Mouse (Mus musculus) gastrocnemius, adult 18-20 months (tissue): ENCODE results near the gene Fam104a. TPM values are rescaled to one million over a fixed set of nuclear protein-coding genes. Genes with fewer than 3 reads are reported as not detected.

Experiments
- DNase-seq: peaks from one replicate; pipeline ENCODE4 v3.0.0; 2021; ENCODE audit warnings: low spot score
- total RNA-seq, 2 experiments: library from RNA; stranded (reverse); gene quantifications; 2 replicates each; pipeline ENCODE4 v1.2.3; 2021

Gene Fam104a
- total RNA-seq, 2 experiments from 2014 or later = 32.7 to 34.4 TPM

GRCm38 (mm10) chr11:113705966-113706652, 22.2 kb upstream of the Fam104a start:
- no peak for DNase-seq

DNA sequence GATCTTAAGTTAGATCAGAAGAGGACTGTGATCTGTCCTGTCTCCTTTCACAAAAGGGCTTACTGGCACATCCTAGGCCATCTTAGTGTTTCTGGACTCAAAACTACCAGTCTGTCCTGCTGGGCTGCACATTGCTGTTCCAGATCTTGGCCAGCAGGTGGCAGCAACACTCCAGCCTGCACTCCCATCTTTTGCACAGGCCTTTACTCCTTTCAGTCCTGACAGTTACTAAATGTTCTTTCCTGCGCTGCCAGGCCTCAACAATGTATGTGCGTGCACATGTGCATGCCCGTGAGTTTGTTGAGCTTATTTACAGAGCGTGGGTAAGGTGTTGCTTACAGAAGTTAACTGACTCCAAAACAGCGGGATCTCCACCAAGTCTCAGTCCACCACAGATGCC, 19.8 kb upstream of the Fam104a start:
- DNase-seq = peak; percentile 70

DNA sequence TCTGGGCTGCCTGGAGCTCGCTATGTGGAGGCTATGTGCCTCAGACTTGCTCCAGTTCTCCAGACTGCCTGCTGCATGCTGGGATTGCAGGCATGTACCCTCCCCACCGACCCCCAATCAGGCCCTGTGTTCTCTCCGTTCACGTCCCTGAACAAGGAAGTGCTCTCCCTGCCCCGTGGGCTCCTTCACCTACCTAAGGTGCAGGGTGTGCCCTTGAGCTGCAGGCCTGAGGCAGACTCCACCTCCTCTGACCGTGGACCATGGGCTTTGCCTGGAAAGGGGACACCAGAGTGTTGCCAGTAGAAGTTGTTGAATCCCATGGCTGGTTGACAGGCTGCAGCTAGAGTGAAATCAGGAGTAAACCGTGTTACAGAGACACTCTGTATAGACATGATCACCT, 15.7 kb upstream of the Fam104a start:
- no peak for DNase-seq

DNA sequence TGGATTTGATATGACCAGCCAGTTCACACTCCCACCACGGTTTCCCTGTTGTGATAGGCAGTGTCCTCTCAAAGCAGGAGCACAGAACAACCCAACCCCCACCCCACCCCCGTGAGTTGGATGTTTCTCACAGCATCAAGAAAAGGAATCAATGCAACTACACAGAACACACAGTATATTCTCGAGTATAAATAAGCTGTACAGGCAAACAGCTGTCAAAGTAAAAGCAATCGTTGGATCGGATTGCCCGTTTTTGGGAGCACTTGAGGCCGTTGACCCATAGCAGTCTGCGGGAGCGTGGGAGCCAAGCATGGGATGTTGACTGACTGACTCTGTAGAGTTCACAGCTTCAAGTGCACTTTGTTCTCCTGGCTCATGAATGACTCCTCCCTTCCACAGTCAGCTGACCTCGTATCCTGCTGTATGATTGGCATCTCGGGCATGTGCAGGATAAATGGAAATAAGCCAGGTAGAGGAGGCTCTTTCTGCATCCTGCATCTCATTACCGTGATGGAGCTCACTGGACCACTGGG, 14.1 kb upstream of the Fam104a start:
- DNase-seq = no peak

DNA sequence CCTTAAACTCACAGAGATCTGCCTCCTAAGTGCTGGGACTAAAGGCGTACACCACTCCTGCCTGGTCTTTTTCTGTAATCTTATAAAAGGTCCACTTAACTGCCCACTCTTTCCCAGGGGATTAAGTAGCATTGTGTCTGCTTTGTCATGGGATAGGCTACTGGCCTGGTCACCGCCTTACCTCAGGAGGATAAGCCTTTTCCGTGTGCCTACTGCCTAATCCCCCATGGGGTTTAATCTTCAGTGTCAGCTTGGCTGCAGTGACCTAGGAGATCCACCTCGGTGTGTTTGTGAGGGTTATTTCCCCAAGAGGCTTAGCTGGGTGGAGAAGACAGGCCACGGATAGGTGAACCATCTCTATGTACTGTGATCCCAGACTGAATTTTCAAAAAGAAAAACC, 13.6 kb upstream of the Fam104a start:
- DNase-seq = no peak

- no peak for DNase-seq
Observed at GRCm38 (mm10) chr11:113691851-113692250, 7.9 kb upstream of the Fam104a start.

- DNase-seq = no peak
Observed at GRCm38 (mm10) chr11:113691318-113691717, 7.4 kb upstream of the Fam104a start.

GRCm38 (mm10) chr11:113690506-113690905, 6.6 kb upstream of the Fam104a start:
- no peak for DNase-seq

DNA sequence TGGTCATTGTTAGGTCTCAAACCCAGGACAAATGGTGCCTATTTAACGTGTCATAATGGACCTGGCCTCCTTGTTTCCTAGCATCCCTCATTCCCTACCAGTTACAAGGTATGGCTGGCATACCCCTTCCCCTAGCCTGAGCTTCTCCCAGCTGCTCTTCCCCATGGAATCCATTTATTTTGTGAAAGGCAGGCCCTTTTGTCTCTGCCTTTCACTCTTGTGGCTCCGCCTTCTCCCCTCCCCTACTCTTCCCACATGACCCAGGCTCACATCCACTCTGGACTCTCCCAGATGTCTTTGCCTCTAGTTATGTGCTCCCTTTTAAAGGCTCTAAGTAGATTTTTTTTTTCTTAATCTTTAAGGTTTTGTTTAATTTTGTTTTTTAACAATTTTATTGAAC, 3.1 kb upstream of the Fam104a start:
- DNase-seq = no peak

DNA sequence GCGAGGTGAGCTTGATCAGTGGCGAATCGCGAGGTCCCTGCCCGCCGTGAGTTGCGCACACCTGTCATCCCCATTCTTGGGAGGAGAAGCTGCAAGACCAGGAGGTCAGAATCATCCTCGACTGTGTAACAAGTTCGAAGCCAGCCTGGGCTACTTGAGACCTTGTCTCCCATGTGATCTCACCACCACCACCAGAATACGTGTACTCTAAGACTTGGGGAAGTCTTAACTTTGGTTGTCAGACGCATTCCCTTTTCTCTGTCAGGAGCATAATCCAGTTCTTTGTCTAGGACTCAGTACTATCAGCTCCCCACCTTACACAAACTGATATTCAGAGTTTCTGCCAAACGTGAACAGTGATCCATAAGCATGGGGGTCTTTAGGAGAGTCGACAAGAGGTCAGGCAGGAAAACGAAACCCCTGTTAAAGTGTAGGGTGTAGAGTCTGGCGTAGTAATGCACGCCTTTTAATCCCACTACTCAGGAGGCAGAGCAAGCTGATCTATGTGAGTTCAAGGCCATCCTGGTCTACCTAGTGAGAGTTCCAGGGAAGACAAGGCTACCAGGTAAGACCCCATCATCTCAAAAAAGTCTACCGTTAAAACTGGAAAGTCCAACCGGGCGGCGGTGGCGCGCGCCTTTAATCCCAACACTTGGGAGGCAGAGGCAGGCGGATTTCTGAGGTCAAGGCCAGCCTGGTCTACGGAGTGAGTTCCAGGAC, 912 bp upstream of the Fam104a start:
- DNase-seq = no peak

- peak; percentile 7 for DNase-seq
Observed at GRCm38 (mm10) chr11:113683627-113683956, 363 bp downstream of the Fam104a start.

DNA sequence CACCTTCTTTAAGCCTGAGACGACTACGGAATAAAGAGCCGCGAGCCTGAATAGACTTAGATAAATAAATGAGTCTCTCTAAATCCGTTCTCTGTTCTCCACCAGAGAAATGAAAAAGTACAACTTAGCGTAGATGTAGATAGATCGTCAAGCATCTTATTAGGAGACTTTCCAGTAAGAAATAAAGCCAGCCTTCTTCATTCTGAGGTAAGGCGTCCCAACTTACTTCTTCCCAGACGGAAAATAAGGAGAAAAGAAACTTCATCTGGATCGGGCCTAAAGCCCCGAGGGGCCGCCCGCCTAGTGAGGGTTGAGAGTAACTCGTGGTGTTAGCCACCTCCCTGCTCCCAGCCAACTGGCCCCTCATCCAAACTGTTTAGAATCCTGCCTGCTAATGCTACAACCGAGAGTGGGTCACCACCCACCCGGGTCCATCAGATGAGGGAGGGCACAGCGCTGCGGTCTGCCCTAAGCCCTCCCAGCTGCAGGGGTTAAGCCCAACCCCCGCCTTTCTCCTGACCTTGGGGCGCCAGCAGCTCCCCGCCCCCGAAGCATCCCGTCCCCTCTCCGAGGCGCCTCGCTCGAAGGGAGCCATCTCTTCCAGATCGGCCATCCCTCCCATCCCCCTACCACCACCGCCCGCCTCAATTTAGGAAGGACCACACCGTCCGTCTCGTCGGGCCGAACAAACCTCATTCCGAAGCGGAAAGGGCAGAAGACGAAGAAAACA, 893 bp downstream of the Fam104a start:
- DNase-seq = peak; percentile 8

DNA sequence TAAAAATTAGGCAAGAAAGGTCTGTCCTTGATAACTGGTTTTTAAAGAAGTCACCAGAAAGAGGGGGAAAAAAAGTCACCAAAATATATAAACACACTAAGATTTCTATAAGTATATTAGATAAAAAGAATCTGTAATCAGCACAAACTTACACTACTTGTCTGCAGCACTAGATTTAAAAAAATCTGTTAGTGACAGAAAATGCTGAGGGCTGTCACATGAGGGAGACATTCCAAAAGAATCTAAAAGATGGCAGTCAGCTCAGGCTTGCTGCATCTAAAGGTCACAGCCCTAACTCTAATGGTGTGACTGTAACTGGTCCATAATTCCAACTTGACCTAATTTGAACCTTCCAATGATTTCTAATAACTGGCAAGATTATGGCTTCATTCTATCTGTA, 2.0 kb downstream of the Fam104a start:
- DNase-seq = no peak

- DNase-seq = no peak
Observed at GRCm38 (mm10) chr11:113680954-113681353, 3.0 kb downstream of the Fam104a start.

DNA sequence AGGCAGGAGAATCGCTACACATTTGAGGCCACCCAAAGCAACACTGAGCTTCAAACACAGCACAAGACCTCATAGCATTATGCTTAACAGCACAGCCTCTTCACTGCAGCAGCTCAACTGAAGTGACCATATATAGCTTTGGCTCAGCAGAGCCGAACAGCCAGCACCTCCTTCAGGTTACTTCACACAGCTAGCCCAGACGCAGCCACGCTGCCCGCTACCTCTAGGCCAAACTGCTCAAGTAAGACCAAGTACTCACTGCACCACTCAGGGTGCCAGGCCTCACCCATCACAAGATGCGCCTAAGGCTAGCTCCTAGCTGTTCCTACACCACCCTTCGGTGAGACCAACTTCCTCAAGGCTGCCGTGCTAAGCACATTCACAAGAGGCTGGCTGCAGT, 5.6 kb downstream of the Fam104a start:
- no peak for DNase-seq

DNA sequence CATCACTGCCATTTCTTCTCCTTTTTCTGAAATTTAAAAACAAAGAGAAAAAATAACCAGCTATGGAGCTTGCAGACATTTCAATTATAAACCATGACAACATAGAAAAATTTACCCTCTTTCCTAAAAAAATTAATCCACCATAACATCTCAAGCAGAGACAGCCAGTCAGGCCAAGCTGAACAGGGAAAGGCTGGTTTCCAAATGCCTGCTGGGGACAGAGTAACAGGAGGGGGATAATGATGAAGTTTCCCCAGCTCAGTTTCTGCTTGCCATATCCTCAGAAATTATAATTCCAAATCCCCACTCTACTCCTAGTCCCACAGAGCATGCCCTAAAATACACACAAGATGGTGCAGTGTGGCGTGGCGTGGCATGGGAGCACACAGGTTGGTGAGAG, 6.6 kb downstream of the Fam104a start:
- no peak for DNase-seq

DNA sequence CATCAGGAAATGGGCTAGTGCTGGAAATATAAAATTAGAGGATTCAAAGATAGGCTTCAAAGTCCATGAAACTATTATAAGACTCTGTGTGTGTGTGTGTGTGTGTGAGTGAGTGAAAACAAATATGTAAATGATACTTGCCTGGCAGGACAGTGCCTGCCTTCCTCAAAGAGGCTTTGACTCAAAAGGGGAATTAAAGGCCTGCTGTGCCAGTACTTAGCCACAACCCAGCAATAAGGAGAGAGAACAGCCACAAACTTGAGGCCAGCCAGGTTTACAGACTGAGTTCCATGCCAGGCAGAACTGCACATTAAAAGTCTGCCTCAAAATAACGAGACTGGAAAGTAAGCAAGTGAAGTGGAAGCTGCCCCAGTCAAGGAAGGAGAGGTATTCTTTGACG, 7.1 kb downstream of the Fam104a start:
- DNase-seq = peak; percentile 20

GRCm38 (mm10) chr11:113674595-113674994, 9.4 kb downstream of the Fam104a start:
- DNase-seq = no peak

- DNase-seq = no peak
Observed at GRCm38 (mm10) chr11:113673614-113674013, 10.3 kb downstream of the Fam104a start.

GRCm38 (mm10) chr11:113669711-113670110, 14.2 kb downstream of the Fam104a start:
- no peak for DNase-seq

DNA sequence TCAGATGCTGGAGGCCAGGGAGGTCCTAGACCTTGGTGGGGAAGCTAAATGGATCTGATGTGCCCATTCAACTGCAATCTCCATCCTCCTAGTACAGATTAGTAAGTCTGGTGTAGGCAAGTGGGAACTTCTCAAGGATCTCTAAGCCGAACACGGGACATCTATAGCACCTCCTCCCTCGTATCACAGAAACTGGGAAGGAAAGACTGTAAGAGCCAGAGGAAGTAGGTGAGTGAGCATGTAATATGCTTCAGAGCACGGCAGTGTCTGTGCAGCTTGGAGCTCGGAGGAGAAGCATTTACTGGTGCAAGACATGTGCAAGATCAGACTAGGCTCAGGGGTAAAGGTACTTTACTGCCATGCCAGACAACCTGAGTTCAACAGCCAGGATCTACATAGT, 15.1 kb downstream of the Fam104a start:
- DNase-seq = no peak

DNA sequence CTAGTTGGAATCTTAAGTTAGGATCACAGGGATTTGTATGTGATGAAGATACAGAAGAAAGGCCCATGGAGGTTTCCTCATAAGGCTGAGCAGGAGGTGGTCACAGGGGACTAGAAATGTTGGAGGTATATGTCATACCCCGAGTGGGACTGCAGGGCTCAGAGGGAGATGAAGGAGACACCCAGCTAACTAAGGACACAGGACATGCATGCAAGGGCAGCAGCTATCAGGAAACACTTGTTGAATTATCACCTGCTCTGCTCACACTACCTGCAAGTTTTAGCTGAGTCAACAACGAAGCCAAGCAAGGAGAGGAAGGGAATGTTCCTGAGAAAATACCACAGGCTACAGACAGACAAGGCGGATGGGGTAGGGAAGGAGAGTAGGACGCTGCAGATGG, 16.3 kb downstream of the Fam104a start:
- DNase-seq = no peak
